Mouse (Mus musculus) intestine, postnatal 0 days (tissue): ENCODE data around the gene Fam90a1a. TPM values are rescaled to one million over a fixed set of nuclear protein-coding genes. Genes with fewer than 3 reads are reported as not detected.

ENCODE experiments used
- ATAC-seq: fragments of 200-750 bp; cut with Nextera tagmentation; 2 replicates; pipeline ENCODE4 v1.8.0; 2017; ENCODE audit warnings: mild to moderate bottlenecking, moderate TSS enrichment, moderate library complexity
- H3K27ac ChIP-seq: fragments of 300-500 bp; sonication (generic); 2 replicates; pipeline ENCODE4 v1.5.1; 2014; ENCODE audit warnings: mild to moderate bottlenecking, low read depth, low read length, moderate library complexity
- H3K27me3 ChIP-seq: fragments of 300-500 bp; sonication (generic); replicated peaks from 2 replicates; pipeline ENCODE4 v1.6.1; 2014; ENCODE audit warnings: low read length, mixed read lengths; ENCODE audit not compliant: control insufficient read depth, insufficient read depth
- H3K36me3 ChIP-seq: fragments of 300-500 bp; sonication (generic); 2 replicates; pipeline ENCODE4 v1.6.1; 2014; ENCODE audit warnings: mild to moderate bottlenecking, moderate library complexity; ENCODE audit not compliant: control insufficient read depth, insufficient read depth
- H3K4me1 ChIP-seq: fragments of 300-500 bp; sonication (generic); replicated peaks from 2 replicates; pipeline ENCODE4 v1.6.1; 2014; ENCODE audit warnings: antibody characterized with exemption, low read length, mixed read lengths; ENCODE audit not compliant: control insufficient read depth, insufficient read depth
- H3K4me2 ChIP-seq: fragments of 300-500 bp; sonication (generic); replicated peaks from 2 replicates; pipeline ENCODE4 v1.6.1; 2014; ENCODE audit warnings: low read depth, mild to moderate bottlenecking, moderate library complexity
- H3K4me3 ChIP-seq: fragments of 300-500 bp; sonication (generic); 2 replicates; pipeline ENCODE4 v1.5.1; 2014; ENCODE audit warnings: low read depth, low read length
- H3K9ac ChIP-seq: fragments of 300-500 bp; sonication (generic); 2 replicates; pipeline ENCODE4 v1.6.1; 2014; ENCODE audit warnings: mild to moderate bottlenecking, low read depth, low read length
- H3K9me3 ChIP-seq: fragments of 300-500 bp; sonication (generic); 2 replicates; pipeline ENCODE4 v1.6.1; 2016; ENCODE audit warnings: mixed run types; ENCODE audit not compliant: control insufficient read depth
- CTCF ChIP-seq: sonication (generic); IDR thresholded peaks from 2 replicates; pipeline ENCODE4 v1.5.1; 2016; ENCODE audit warnings: low read depth, mild to moderate bottlenecking, control low read depth, antibody characterized with exemption, moderate library complexity
- WGBS: fragments of 180-500 bp; shearing (Covaris S2); extraction: QIAGEN DNeasy Blood & Tissue Kit; methylation state at CpG from one replicate; pipeline ENCODE4 v1.1.7; 2014; 5-methylcytosine and 5-hydroxymethylcytosine counted together
- polyA plus RNA-seq: library from polyadenylated mRNA; unstranded; fragments of >200 nt; fragmentation: Nextera tagmentation; extraction: Ambion mirVana; gene quantifications from 2 replicates; pipeline ENCODE4 v1.2.1, GENCODE M21; 2015

Fam90a1a gene
- polyA plus RNA-seq, 1 experiment from 2014 or later, result not detected

DNA sequence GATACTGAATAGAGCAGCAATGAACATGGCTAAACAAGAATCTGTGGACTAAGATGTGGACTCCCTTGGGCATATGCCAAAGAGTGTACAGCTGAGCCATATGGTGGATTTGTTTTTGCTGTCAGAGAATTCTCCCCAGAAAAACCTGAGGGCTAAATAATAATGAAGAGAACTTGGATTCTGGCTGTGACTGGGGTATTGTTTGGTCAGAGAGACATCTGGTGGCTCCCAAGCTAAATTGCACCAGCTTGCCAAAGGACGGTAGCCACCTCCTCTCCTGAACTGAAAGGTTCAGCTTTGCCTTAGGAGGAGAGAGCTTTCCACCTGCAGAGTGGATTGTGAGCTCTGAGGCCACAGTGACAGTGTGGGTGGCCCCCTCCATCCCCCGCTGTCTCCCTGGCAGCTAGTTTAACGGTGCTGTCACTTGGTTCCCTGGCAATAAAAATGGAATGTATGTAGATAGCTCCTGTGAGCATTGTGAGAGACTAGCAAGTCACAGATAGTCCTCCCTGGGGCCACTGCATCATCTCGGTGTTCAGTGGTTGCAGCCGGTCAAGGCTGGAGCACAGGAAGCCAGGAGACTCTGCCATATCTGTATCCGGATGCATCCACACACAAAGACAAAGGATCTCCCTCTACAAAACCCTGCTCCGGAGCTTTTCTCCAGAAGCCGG is 23.3 kb downstream of the Fam90a1a start:
- Histone ChIP-seq H3K9ac (no peak overlapping the region), H3K36me3 (no peaks in the 10 kb centered on the region), H3K4me3 (no peak overlapping the region), H3K27me3 (no peaks in the 10 kb centered on the region), H3K4me2 (no peak overlapping the region), H3K27ac (no peak overlapping the region), H3K4me1 (no peaks in the 10 kb centered on the region), H3K9me3 (no peaks in the 10 kb centered on the region)
- peak; percentile 49 for TF ChIP-seq CTCF
- 54% methylated on average over 8 of the region's 8 CpGs for WGBS
- ATAC-seq, result no peak

- TF ChIP-seq CTCF, result peak; percentile 90
- Histone ChIP-seq H3K4me2 (no peak overlapping the region), H3K9ac (no peak overlapping the region), H3K27me3 (no peaks in the 10 kb centered on the region), H3K4me1 (no peaks in the 10 kb centered on the region), H3K27ac (no peak overlapping the region), H3K36me3 (no peaks in the 10 kb centered on the region; the same call in 1 of the 2 replicates), H3K4me3 (no peak overlapping the region), H3K9me3 (no peaks in the 10 kb centered on the region)
- ATAC-seq, result no peak
- WGBS, result 35% methylated on average over 6 of the region's 6 CpGs
These were observed 33.7 kb downstream of the Fam90a1a start for GRCm38 (mm10) chr8:21992184-21992583.

GRCm38 (mm10) chr8:21995181-21995580 is 36.7 kb downstream of the Fam90a1a start:
- Histone ChIP-seq H3K27me3 (no peaks in the 10 kb centered on the region), H3K4me1 (no peaks in the 10 kb centered on the region), H3K36me3 (no peaks in the 10 kb centered on the region; the same call in 1 of the 2 replicates), H3K27ac (no peak overlapping the region), H3K9ac (no peak overlapping the region), H3K9me3 (no peaks in the 10 kb centered on the region), H3K4me3 (no peak overlapping the region), H3K4me2 (no peak overlapping the region)
- WGBS, result 51% methylated on average over 3 of the region's 3 CpGs
- ATAC-seq, result no peak
- no peak for TF ChIP-seq CTCF

- Histone ChIP-seq H3K9me3 (no peaks in the 10 kb centered on the region), H3K27ac (no peak overlapping the region), H3K4me1 (no peaks in the 10 kb centered on the region), H3K4me3 (no peak overlapping the region), H3K27me3 (no peaks in the 10 kb centered on the region), H3K4me2 (no peak overlapping the region), H3K9ac (no peak overlapping the region), H3K36me3 (no peaks in the 10 kb centered on the region)
- 84% methylated on average over 14 of the region's 14 CpGs for WGBS
- TF ChIP-seq CTCF, result no peak
- no peak for ATAC-seq
These were observed 46.4 kb downstream of the Fam90a1a start for GRCm38 (mm10) chr8:22004750-22005522.

- Histone ChIP-seq H3K4me2 (no peak overlapping the region), H3K27me3 (no peaks in the 10 kb centered on the region), H3K9ac (no peak overlapping the region), H3K36me3 (no peaks in the 10 kb centered on the region), H3K4me1 (no peaks in the 10 kb centered on the region), H3K9me3 (no peaks in the 10 kb centered on the region), H3K27ac (no peak overlapping the region), H3K4me3 (no peak overlapping the region)
- WGBS, result 82% methylated on average over 6 of the region's 6 CpGs
- ATAC-seq, result no peak
- no peak for TF ChIP-seq CTCF
These were observed 47.9 kb downstream of the Fam90a1a start for GRCm38 (mm10) chr8:22006423-22006822.

DNA sequence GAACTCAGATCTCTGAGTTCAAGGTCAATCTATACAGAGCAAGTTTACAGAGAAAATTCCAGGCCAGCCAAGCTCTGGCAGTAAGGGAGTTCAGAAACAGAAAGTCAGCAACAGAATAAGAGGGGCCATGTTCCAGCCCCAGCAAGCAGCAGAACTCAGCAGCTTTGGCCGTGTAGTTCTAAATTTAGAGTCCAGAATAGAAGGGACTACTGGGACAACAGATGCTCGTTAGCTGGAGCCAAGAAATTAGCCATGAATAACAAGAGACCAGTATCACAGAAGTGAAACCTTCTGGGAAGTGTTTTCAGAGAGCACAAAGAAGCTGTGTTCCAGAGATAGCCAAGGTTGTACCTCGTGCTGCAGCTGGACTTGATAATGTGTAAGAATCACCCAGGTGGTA is 50.9 kb downstream of the Fam90a1a start:
- Histone ChIP-seq H3K4me2 (no peak overlapping the region), H3K9me3 (no peaks in the 10 kb centered on the region), H3K27ac (no peak overlapping the region), H3K4me1 (no peaks in the 10 kb centered on the region), H3K4me3 (no peak overlapping the region), H3K9ac (no peak overlapping the region), H3K36me3 (no peaks in the 10 kb centered on the region), H3K27me3 (no peaks in the 10 kb centered on the region)
- no peak for TF ChIP-seq CTCF
- no peak for ATAC-seq
- 75% methylated on average over 3 of the region's 3 CpGs for WGBS
